Mouse (Mus musculus) MEL (cell line): ENCODE data around the gene Shank3. TPM values are rescaled to one million over a fixed set of nuclear protein-coding genes. Genes with fewer than 3 reads are reported as not detected.

Experiments used
- DNase-seq: peaks from one replicate; pipeline ENCODE4 v3.0.0; 2011; ENCODE audit warnings: low read depth, low spot score
- H3K27ac ChIP-seq: 2 replicates; pipeline ENCODE4 v1.5.1; 2012; ENCODE audit warnings: low read depth, mild to moderate bottlenecking, control low read depth, low read length, moderate library complexity; ENCODE audit not compliant: control insufficient read depth
- H3K27me3 ChIP-seq, 2 experiments: fragments of 150-350 bp in 1 of 2; sonication (generic) in 1 of 2; 2 replicates each; pipeline ENCODE4 v1.6.1; 2012; ENCODE audit warnings: low read length in 2 of 2, mild to moderate bottlenecking in 2 of 2, improper control_type of control experiment in 1 of 2, moderate library complexity in 1 of 2; ENCODE audit not compliant: insufficient read depth in 2 of 2, control insufficient read depth in 1 of 2
- H3K36me3 ChIP-seq, 2 experiments: 2 replicates each; pipeline ENCODE4 v1.6.1; 2012 to 2014; ENCODE audit warnings: low read length in 2 of 2, improper control_type of control experiment in 1 of 2, inconsistent platforms in 1 of 2, mild to moderate bottlenecking in 1 of 2; ENCODE audit not compliant: insufficient read depth in 2 of 2, control insufficient read depth in 1 of 2
- H3K4me1 ChIP-seq, 2 experiments: fragments of 150-350 bp in 1 of 2; sonication (generic) in 1 of 2; 2 replicates each; pipeline ENCODE4 v1.6.1; 2012; ENCODE audit warnings: low read length in 2 of 2, improper control_type of control experiment in 1 of 2, mild to moderate bottlenecking in 1 of 2; ENCODE audit not compliant: insufficient read depth in 2 of 2, control insufficient read depth in 1 of 2
- H3K4me3 ChIP-seq, 2 experiments: fragments of 150-350 bp in 1 of 2; sonication (generic) in 1 of 2; 2 replicates each; pipeline ENCODE4 v1.5.1; 2012; ENCODE audit warnings: low read depth in 2 of 2, low read length in 2 of 2, mild to moderate bottlenecking in 2 of 2, moderate library complexity in 2 of 2, control low read depth in 1 of 2, improper control_type of control experiment in 1 of 2; ENCODE audit not compliant: control insufficient read depth in 1 of 2, insufficient read depth in 1 of 2
- H3K79me2 ChIP-seq: 2 replicates; pipeline ENCODE4 v1.6.1; 2012; ENCODE audit warnings: mild to moderate bottlenecking, low read length, moderate library complexity; ENCODE audit not compliant: control insufficient read depth, poor library complexity, insufficient read depth
- H3K9ac ChIP-seq: 2 replicates; pipeline ENCODE4 v1.6.1; 2012; ENCODE audit warnings: low read depth, mild to moderate bottlenecking, control low read depth, low read length, moderate library complexity; ENCODE audit not compliant: control insufficient read depth, poor library complexity, severe bottlenecking
- H3K9me3 ChIP-seq: fragments of 150-350 bp; sonication (generic); replicated peaks from 2 replicates; pipeline ENCODE4 v1.6.1; 2012; ENCODE audit warnings: mild to moderate bottlenecking, low read length, improper control_type of control experiment, moderate library complexity; ENCODE audit not compliant: insufficient read depth
- CHD2 ChIP-seq: IDR thresholded peaks from 2 replicates; pipeline ENCODE4 v1.6.1; 2011; ENCODE audit warnings: low read length, improper control_type of control experiment
- CTCF ChIP-seq, 3 experiments: IDR thresholded peaks in 2 of 3; conservative IDR thresholded peaks in 1 of 3; 2 replicates each; pipeline ENCODE4 v1.5.1; 2011 to 2012; ENCODE audit warnings: low read length in 3 of 3, low read depth in 2 of 3, mild to moderate bottlenecking in 2 of 3, improper control_type of control experiment in 1 of 3, inconsistent platforms in 1 of 3, mixed read lengths in 1 of 3, moderate library complexity in 1 of 3; ENCODE audit not compliant: control insufficient read depth in 1 of 3, insufficient read depth in 1 of 3, poor library complexity in 1 of 3, severe bottlenecking in 1 of 3
- E2F4 ChIP-seq: IDR thresholded peaks from 2 replicates; pipeline ENCODE4 v1.6.1; 2011; ENCODE audit warnings: low read depth, low read length, improper control_type of control experiment, borderline replicate concordance
- GABPA ChIP-seq: IDR thresholded peaks from 2 replicates; pipeline ENCODE4 v1.6.1; 2012; ENCODE audit warnings: low read depth, mild to moderate bottlenecking, inconsistent platforms, low read length, improper control_type of control experiment, moderate library complexity
- HCFC1 ChIP-seq: IDR thresholded peaks from 2 replicates; pipeline ENCODE4 v1.6.1; 2012; ENCODE audit warnings: low read depth, mild to moderate bottlenecking, inconsistent platforms, low read length, improper control_type of control experiment, moderate library complexity
- JUND ChIP-seq: IDR thresholded peaks from 2 replicates; pipeline ENCODE4 v1.6.1; 2011; ENCODE audit warnings: low read depth, mild to moderate bottlenecking, improper control_type of control experiment, low read length
- KAT2A ChIP-seq: conservative IDR thresholded peaks from 2 replicates; pipeline ENCODE4 v1.6.1; 2012; ENCODE audit warnings: low read depth, low read length, improper control_type of control experiment, inconsistent platforms
- MAFK ChIP-seq: IDR thresholded peaks from 2 replicates; pipeline ENCODE4 v1.6.1; 2011; ENCODE audit warnings: low read depth, mild to moderate bottlenecking, low read length, improper control_type of control experiment, borderline replicate concordance
- MAX ChIP-seq: IDR thresholded peaks from 2 replicates; pipeline ENCODE4 v1.6.1; 2011; ENCODE audit warnings: low read length, improper control_type of control experiment
- MEF2A ChIP-seq: IDR thresholded peaks from 2 replicates; pipeline ENCODE4 v1.6.1; 2014; ENCODE audit warnings: low read depth, mild to moderate bottlenecking, inconsistent platforms, low read length, improper control_type of control experiment; ENCODE audit not compliant: poor library complexity, insufficient replicate concordance, severe bottlenecking; ENCODE audit errors: extremely low read depth
- MXI1 ChIP-seq: IDR thresholded peaks from 2 replicates; pipeline ENCODE4 v1.6.1; 2011; ENCODE audit warnings: mild to moderate bottlenecking, low read depth, low read length, improper control_type of control experiment
- NRF1 ChIP-seq: IDR thresholded peaks from 2 replicates; pipeline ENCODE4 v1.6.1; 2014; ENCODE audit warnings: low read depth, mild to moderate bottlenecking, inconsistent platforms, low read length, improper control_type of control experiment, moderate library complexity; ENCODE audit not compliant: poor library complexity, insufficient read depth, severe bottlenecking
- POLR2A ChIP-seq, 2 experiments: IDR thresholded peaks; 2 replicates each; pipeline ENCODE4 v1.6.1; 2011 to 2012; ENCODE audit warnings: low read length in 2 of 2, mild to moderate bottlenecking in 2 of 2, control low read depth in 1 of 2, improper control_type of control experiment in 1 of 2, low read depth in 1 of 2, moderate library complexity in 1 of 2; ENCODE audit not compliant: control insufficient read depth in 1 of 2, insufficient read depth in 1 of 2, poor library complexity in 1 of 2
- POLR2AphosphoS5 ChIP-seq: IDR thresholded peaks from 2 replicates; pipeline ENCODE4 v1.6.1; 2012; ENCODE audit warnings: low read depth, borderline replicate concordance, mild to moderate bottlenecking, inconsistent platforms, low read length, moderate library complexity, mixed read lengths
- RCOR1 ChIP-seq: IDR thresholded peaks from 2 replicates; pipeline ENCODE4 v1.6.1; 2012; ENCODE audit warnings: low read depth, mild to moderate bottlenecking, inconsistent platforms, low read length, improper control_type of control experiment
- TBP ChIP-seq: IDR thresholded peaks from 2 replicates; pipeline ENCODE4 v1.8.0; 2011; ENCODE audit warnings: low read depth, low read length, improper control_type of control experiment
- TCF12 ChIP-seq: IDR thresholded peaks from 2 replicates; pipeline ENCODE4 v1.6.1; 2014; ENCODE audit warnings: low read depth, mild to moderate bottlenecking, inconsistent platforms, low read length, improper control_type of control experiment, moderate library complexity
- UBTF ChIP-seq: IDR thresholded peaks from 2 replicates; pipeline ENCODE4 v1.6.1; 2012; ENCODE audit warnings: low read depth, mild to moderate bottlenecking, inconsistent platforms, low read length, improper control_type of control experiment, moderate library complexity, borderline replicate concordance; ENCODE audit not compliant: insufficient read depth
- USF1 ChIP-seq: IDR thresholded peaks from 2 replicates; pipeline ENCODE4 v1.6.1; 2014; ENCODE audit warnings: low read depth, mild to moderate bottlenecking, inconsistent platforms, low read length, improper control_type of control experiment, moderate library complexity
- USF2 ChIP-seq, 2 experiments: IDR thresholded peaks; 2 replicates each; pipeline ENCODE4 v1.6.1; 2011 to 2012; ENCODE audit warnings: improper control_type of control experiment in 2 of 2, low read length in 2 of 2, borderline replicate concordance in 1 of 2, inconsistent platforms in 1 of 2, low read depth in 1 of 2, mild to moderate bottlenecking in 1 of 2; ENCODE audit not compliant: insufficient read depth in 1 of 2
- ZC3H11A ChIP-seq: IDR thresholded peaks from 2 replicates; pipeline ENCODE4 v1.6.1; 2012; ENCODE audit warnings: low read depth, mild to moderate bottlenecking, inconsistent platforms, low read length, improper control_type of control experiment
- ZMIZ1 ChIP-seq: IDR thresholded peaks from 2 replicates; pipeline ENCODE4 v1.6.1; 2012; ENCODE audit warnings: low read depth, mild to moderate bottlenecking, inconsistent platforms, low read length, improper control_type of control experiment, moderate library complexity
- polyA plus RNA-seq, 2 experiments: library from polyadenylated mRNA; stranded (reverse) in 1 of 2; unstranded in 1 of 2; fragments of >175 nt in 1 of 2; fragments of >200 nt in 1 of 2; gene quantifications; 2 replicates each; pipeline versions ENCODE4 v1.2.1 to v1.2.4; 2012; ENCODE audit warnings: low replicate concordance in 2 of 2, low read depth in 1 of 2; ENCODE audit not compliant: insufficient read length in 2 of 2, insufficient read depth in 1 of 2, missing spikeins in 1 of 2
- total RNA-seq: library from RNA; depleted of rRNA; stranded (reverse); fragments of 300-350 nt; gene quantifications from 2 replicates; pipeline ENCODE4 v1.2.3, GENCODE M21; 2012

The Shank3 gene
- total and polyA plus RNA-seq, 3 experiments, result 14.2 to 20.3 TPM; not detected in 1

GRCm38 (mm10) chr15:89480584-89480983, 18.8 kb upstream of the Shank3 start:
- Histone ChIP-seq H3K9me3 (no peaks in the 10 kb centered on the region), H3K36me3 (no peaks in the 10 kb centered on the region), H3K4me1 (peaks cover 0 to 3% of the 10 kb centered on the region in 2 experiments; a peak in 1 of 4 replicates), H3K27me3 (no peaks in the 10 kb centered on the region), H3K27ac (no peak overlapping the region), H3K9ac (no peak overlapping the region), H3K79me2 (no peaks in the 10 kb centered on the region; the same call in 1 of the 2 replicates), H3K4me3 (no peak overlapping the region)
- DNase-seq, result no peak
- no peak for TF ChIP-seq ZC3H11A
- no peak for TF ChIP-seq MXI1
- no peak for TF ChIP-seq UBTF
- no peak for TF ChIP-seq GABPA
- no peak for TF ChIP-seq CHD2
- TF ChIP-seq JUND, result no peak
- no peak for TF ChIP-seq NRF1
- TF ChIP-seq POLR2A (IDR thresholded peaks at IDR 0.05; ENCODE audit: control insufficient read depth in 1 of 2, insufficient read depth in 1 of 2, low read depth in 1 of 2, low read length in 2 of 2, poor library complexity in 1 of 2), result no peak
- TF ChIP-seq ZMIZ1, result no peak
- no peak for TF ChIP-seq KAT2A
- TF ChIP-seq MAFK, result no peak
- no peak for TF ChIP-seq USF1
- TF ChIP-seq TCF12, result no peak
- no peak for TF ChIP-seq TBP
- no peak for TF ChIP-seq RCOR1

GRCm38 (mm10) chr15:89488182-89488581, 11.2 kb upstream of the Shank3 start:
- no peaks in the 10 kb centered on the region for H3K36me3 ChIP-seq
- DNase-seq, result no peak
- no peaks in the 10 kb centered on the region for H3K4me1 ChIP-seq
- H3K9me3 ChIP-seq, result no peaks in the 10 kb centered on the region
- H3K79me2 ChIP-seq, result no peaks in the 10 kb centered on the region
- H3K9ac ChIP-seq, result no peak overlapping the region
- no peak overlapping the region for H3K4me3 ChIP-seq
- H3K27me3 ChIP-seq, result peaks cover 2 to 4% of the 10 kb centered on the region in 2 experiments; a peak in 2 of 4 replicates
- TF ChIP-seq TBP (no peak), POLR2AphosphoS5 (no peak), MAX (no peak), CTCF (IDR thresholded peaks at IDR 0.05 in 2 of 3, conservative IDR thresholded peaks at IDR 0.05 in 1 of 3; ENCODE audit: control insufficient read depth in 1 of 3, insufficient read depth in 1 of 3, low read depth in 2 of 3, low read length in 3 of 3, poor library complexity in 1 of 3, severe bottlenecking in 1 of 3) (no peak), USF2 (IDR thresholded peaks at IDR 0.05; ENCODE audit: borderline replicate concordance in 1 of 2, insufficient read depth in 1 of 2, low read depth in 1 of 2, low read length in 2 of 2) (no peak), E2F4 (no peak), CHD2 (no peak), HCFC1 (no peak), MEF2A (no peak)
- TF ChIP-seq, all 39 proteins: peak for 0
- no peak overlapping the region for H3K27ac ChIP-seq
